Mouse (Mus musculus): ENCODE data around the gene Kif19a. TPM values are rescaled to one million over a fixed set of nuclear protein-coding genes. Genes with fewer than 3 reads are reported as not detected.

Kif19a gene
- polyA plus RNA-seq, 1 experiment from 2014 or later: 0.11 TPM

- TF ChIP-seq EP300 (IDR thresholded peaks at IDR 0.05; ENCODE audit: low read depth): no peak
- TF ChIP-seq CTCF (IDR thresholded peaks at IDR 0.05; ENCODE audit: low read depth): no peak
Observed at GRCm38 (mm10) chr11:114769911-114770310, 4.7 kb downstream of the Kif19a start.

GRCm38 (mm10) chr11:114771896-114772295 is 6.7 kb downstream of the Kif19a start:
- ATAC-seq: no peak

More at GRCm38 (mm10) chr11:114769911-114770310, 4.7 kb downstream of the Kif19a start:
- DNase-seq (no peak), ATAC-seq (no peak)
- Histone ChIP-seq H3K27ac (ENCODE audit: low read depth) (no peak overlapping the region), H3K4me3 (ENCODE audit: low read depth, low read length) (no peak overlapping the region), H3K4me1 (ENCODE audit: insufficient read depth) (peaks cover 6% of the 10 kb centered on the region; the same call in 1 of the 2 replicates), H3K9ac (replicated peaks) (no peak overlapping the region), H3K4me2 (ENCODE audit: low read depth, low read length) (no peak overlapping the region), H3K27me3 (ENCODE audit: insufficient read depth, low read length) (peaks cover 13% of the 10 kb centered on the region), H3K36me3 (replicated peaks; ENCODE audit: insufficient read depth, low read length) (no peaks in the 10 kb centered on the region), H3K9me3 (ENCODE audit: low read length) (no peaks in the 10 kb centered on the region)
- 67% methylated on average over 6 of the region's 6 CpGs for WGBS (ENCODE audit: insufficient replicate concordance)

DNA sequence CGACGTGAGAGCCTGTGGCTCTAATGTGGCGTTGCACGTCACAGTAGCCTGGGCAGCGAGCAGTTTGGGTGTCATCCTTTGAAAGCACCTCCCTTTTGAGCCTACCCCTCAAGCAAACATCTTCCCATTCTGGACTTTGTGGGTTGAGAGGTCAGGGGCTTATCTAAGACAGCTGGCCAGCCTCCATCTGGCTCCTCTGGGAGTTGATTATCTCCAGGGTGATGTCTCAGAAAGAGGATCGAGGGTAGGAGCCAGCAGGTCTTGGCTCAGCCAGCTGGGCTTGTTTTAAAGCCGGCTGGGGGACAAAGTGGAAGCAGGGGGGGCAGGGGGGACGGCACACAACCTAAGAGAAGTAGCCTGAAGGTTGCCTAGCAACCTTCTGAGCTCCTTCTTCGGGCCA is 14.9 kb downstream of the Kif19a start:
- DNase-seq: no peak
- Histone ChIP-seq H3K4me1 (ENCODE audit: insufficient read depth) (no peaks in the 10 kb centered on the region), H3K9ac (replicated peaks) (no peak overlapping the region), H3K36me3 (replicated peaks; ENCODE audit: insufficient read depth, low read length) (no peaks in the 10 kb centered on the region), H3K4me3 (ENCODE audit: low read depth, low read length) (no peak overlapping the region), H3K4me2 (ENCODE audit: low read depth, low read length) (no peak overlapping the region), H3K27me3 (ENCODE audit: insufficient read depth, low read length) (0 out of 2 replicates have a peak, but pooled peaks cover 6% of the 10 kb centered on the region), H3K9me3 (ENCODE audit: low read length) (no peaks in the 10 kb centered on the region), H3K27ac (ENCODE audit: low read depth) (no peak overlapping the region)
- WGBS (ENCODE audit: insufficient replicate concordance): 32% methylated on average over 9 of the region's 9 CpGs
- ATAC-seq: no peak
- TF ChIP-seq CTCF (IDR thresholded peaks at IDR 0.05; ENCODE audit: low read depth) (no peak), EP300 (IDR thresholded peaks at IDR 0.05; ENCODE audit: low read depth) (no peak)

More at GRCm38 (mm10) chr11:114771896-114772295, 6.7 kb downstream of the Kif19a start:
- 0 out of 2 replicates have a peak, but pooled peaks cover 4% of the 10 kb centered on the region for H3K27me3 ChIP-seq (ENCODE audit: insufficient read depth, low read length)
- no peak for DNase-seq
- no peak overlapping the region for H3K4me3 ChIP-seq (ENCODE audit: low read depth, low read length)
- H3K27ac ChIP-seq (ENCODE audit: low read depth): no peak overlapping the region
- no peak for TF ChIP-seq EP300 (IDR thresholded peaks at IDR 0.05; ENCODE audit: low read depth)
- TF ChIP-seq CTCF (IDR thresholded peaks at IDR 0.05; ENCODE audit: low read depth): no peak
- 64% methylated on average over 2 of the region's 2 CpGs for WGBS (ENCODE audit: insufficient replicate concordance)
- no peaks in the 10 kb centered on the region for H3K9me3 ChIP-seq (ENCODE audit: low read length)
- H3K4me1 ChIP-seq (ENCODE audit: insufficient read depth): no peaks in the 10 kb centered on the region
- no peak overlapping the region for H3K4me2 ChIP-seq (ENCODE audit: low read depth, low read length)
- no peak overlapping the region for H3K9ac ChIP-seq (replicated peaks)
- no peaks in the 10 kb centered on the region for H3K36me3 ChIP-seq (replicated peaks; ENCODE audit: insufficient read depth, low read length)

GRCm38 (mm10) chr11:114785892-114786291 is 20.7 kb downstream of the Kif19a start:
- H3K9me3 ChIP-seq (ENCODE audit: low read length): no peaks in the 10 kb centered on the region
- H3K9ac ChIP-seq (replicated peaks): no peak overlapping the region
- H3K27me3 ChIP-seq (ENCODE audit: insufficient read depth, low read length): peaks cover 56% of the 10 kb centered on the region
- TF ChIP-seq EP300 (IDR thresholded peaks at IDR 0.05; ENCODE audit: low read depth) (no peak), CTCF (IDR thresholded peaks at IDR 0.05; ENCODE audit: low read depth) (no peak)
- no peak overlapping the region for H3K4me2 ChIP-seq (ENCODE audit: low read depth, low read length)
- DNase-seq (no peak), ATAC-seq (no peak)
- WGBS (ENCODE audit: insufficient replicate concordance): 38% methylated on average over 10 of the region's 10 CpGs
- peaks cover 7% of the 10 kb centered on the region; the same call in 1 of the 2 replicates for H3K4me1 ChIP-seq (ENCODE audit: insufficient read depth)
- no peak overlapping the region for H3K27ac ChIP-seq (ENCODE audit: low read depth)
- H3K36me3 ChIP-seq (replicated peaks; ENCODE audit: insufficient read depth, low read length): no peaks in the 10 kb centered on the region
- H3K4me3 ChIP-seq (ENCODE audit: low read depth, low read length): no peak overlapping the region

- Histone ChIP-seq H3K4me1 (ENCODE audit: insufficient read depth) (peaks cover 7% of the 10 kb centered on the region; the same call in 1 of the 2 replicates), H3K9me3 (ENCODE audit: low read length) (no peaks in the 10 kb centered on the region), H3K36me3 (replicated peaks; ENCODE audit: insufficient read depth, low read length) (no peaks in the 10 kb centered on the region), H3K27ac (ENCODE audit: low read depth) (no peak overlapping the region), H3K27me3 (ENCODE audit: insufficient read depth, low read length) (peaks cover 61% of the 10 kb centered on the region), H3K4me2 (ENCODE audit: low read depth, low read length) (no peak overlapping the region), H3K4me3 (ENCODE audit: low read depth, low read length) (no peak overlapping the region), H3K9ac (replicated peaks) (no peak overlapping the region)
- 2% methylated on average over 43 of the region's 43 CpGs for WGBS (ENCODE audit: insufficient replicate concordance)
- DNase-seq (no peak), ATAC-seq (no peak)
- no peak for TF ChIP-seq EP300 (IDR thresholded peaks at IDR 0.05; ENCODE audit: low read depth)
- no peak for TF ChIP-seq CTCF (IDR thresholded peaks at IDR 0.05; ENCODE audit: low read depth)
Observed at GRCm38 (mm10) chr11:114786326-114786725, 21.1 kb downstream of the Kif19a start.

DNA sequence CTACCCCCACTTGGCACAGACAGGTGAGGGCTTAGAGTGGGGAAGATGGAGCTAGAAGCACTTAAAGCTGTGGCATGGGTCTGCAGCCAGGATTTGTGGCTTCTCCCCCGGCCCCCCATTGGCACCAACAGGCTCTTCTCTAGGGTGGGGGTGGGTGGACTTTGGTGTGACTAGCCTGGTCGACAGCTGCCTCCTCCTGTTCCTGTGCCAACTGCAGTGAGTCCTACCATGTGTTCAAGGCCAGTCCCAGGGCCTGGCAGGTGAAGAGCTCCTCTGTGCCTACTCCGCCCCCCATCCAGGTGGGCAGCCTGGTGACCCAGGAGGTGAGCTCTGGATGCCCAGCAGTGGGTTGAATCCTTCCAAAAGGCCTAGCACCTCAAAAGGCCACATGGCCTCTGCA is 22.4 kb downstream of the Kif19a start:
- no peak for TF ChIP-seq EP300 (IDR thresholded peaks at IDR 0.05; ENCODE audit: low read depth)
- TF ChIP-seq CTCF (IDR thresholded peaks at IDR 0.05; ENCODE audit: low read depth): no peak
- H3K27me3 ChIP-seq (ENCODE audit: insufficient read depth, low read length): peaks cover 74% of the 10 kb centered on the region
- WGBS (ENCODE audit: insufficient replicate concordance): 79% methylated on average over 3 of the region's 3 CpGs

More for the DNA sequence above, 22.4 kb downstream of the Kif19a start:
- ATAC-seq (no peak), DNase-seq (no peak)
- Histone ChIP-seq H3K4me2 (ENCODE audit: low read depth, low read length) (no peak overlapping the region), H3K27ac (ENCODE audit: low read depth) (no peak overlapping the region), H3K4me1 (ENCODE audit: insufficient read depth) (peaks cover 13% of the 10 kb centered on the region; the same call in 1 of the 2 replicates), H3K36me3 (replicated peaks; ENCODE audit: insufficient read depth, low read length) (no peaks in the 10 kb centered on the region), H3K4me3 (ENCODE audit: low read depth, low read length) (no peak overlapping the region), H3K9me3 (ENCODE audit: low read length) (no peaks in the 10 kb centered on the region), H3K9ac (replicated peaks) (no peak overlapping the region)
